Mouse (Mus musculus) cerebellum, adult 9-10 months (tissue): ENCODE data around the gene Map2k6.

Experiments
- DNase-seq: peaks from one replicate; pipeline ENCODE4 v3.0.0; 2022

The Map2k6 gene

GRCm38 (mm10) chr11:110488301-110488700 lies 89.4 kb downstream of the Map2k6 start:
- DNase-seq: no peak

DNA sequence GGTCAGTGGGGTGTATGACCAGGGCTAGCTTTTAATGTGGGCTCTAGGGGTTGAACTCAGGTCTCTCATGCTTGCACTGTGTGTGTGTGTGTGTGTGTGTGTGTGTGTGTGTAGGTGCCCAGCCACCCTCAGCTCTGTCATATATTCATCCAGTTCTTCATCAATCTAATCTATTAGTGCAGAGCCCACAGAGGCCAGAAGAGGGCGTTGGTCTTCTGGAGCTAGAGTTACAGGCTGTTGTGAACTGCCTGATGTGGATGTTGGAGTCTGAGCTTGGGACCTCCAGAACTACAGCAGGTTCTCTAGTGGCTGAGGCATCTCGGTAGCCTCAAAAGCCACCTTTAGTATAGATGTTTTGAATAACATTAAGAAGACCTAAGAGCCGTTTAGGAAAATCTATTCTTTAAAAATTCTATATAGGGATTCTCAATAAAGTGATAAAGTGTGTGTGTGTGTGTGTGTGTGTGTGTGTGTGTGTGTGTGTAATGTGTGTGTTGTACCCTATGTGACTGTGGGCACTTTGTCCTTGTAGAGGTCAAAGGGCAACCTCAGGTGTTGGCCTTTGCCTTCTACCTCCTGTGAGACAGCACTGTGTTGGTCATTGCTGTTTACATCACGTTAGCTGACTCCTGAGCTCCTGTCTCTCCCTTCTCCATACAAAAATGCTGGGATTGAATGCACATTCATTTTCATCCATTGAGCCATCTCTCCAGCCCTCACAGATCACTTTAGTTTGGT lies 96.6 kb downstream of the Map2k6 start:
- no peak for DNase-seq

DNA sequence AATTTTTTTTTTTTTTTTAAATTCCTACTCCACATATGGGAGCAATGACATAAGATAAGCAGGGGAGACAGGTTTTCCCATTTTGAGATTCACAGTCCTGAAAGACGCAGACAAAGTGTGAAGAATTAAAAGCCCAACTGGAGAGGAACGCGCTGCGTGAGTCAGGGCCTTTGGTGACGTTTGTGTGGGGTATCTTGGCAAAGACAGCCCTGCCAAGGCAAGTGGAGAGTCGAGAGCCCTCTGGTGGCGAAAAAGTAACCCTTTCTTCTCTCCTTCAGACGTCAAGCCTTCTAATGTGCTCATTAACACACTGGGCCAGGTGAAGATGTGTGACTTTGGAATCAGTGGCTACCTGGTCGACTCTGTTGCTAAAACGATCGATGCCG lies 97.1 kb downstream of the Map2k6 start:
- peak; percentile 26 for DNase-seq

DNA sequence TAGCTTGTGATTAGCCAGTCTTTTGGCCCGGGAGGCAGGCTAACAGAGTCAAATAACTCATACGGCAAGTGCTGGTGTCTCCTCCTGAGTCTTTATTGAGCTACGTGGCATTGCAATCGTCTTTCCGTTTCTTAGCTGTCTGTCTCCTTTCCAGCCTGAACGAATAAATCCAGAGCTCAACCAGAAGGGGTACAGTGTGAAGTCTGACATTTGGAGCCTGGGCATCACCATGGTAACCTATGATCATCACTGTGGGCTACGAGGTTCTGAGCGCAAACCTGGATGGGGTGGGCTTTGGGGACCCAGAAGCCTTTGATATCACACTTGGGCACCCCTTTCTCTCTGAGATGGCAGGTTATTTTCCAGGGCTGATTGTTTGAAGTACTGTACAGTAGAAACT lies 98.8 kb downstream of the Map2k6 start:
- DNase-seq: no peak

GRCm38 (mm10) chr11:110498651-110499213 lies 99.8 kb downstream of the Map2k6 start:
- DNase-seq: peak; percentile 52

- DNase-seq: no peak
Measured at GRCm38 (mm10) chr11:110502937-110503670, 104.2 kb downstream of the Map2k6 start.

- no peak for DNase-seq
Measured at GRCm38 (mm10) chr11:110511466-110511865, 112.5 kb downstream of the Map2k6 start.

GRCm38 (mm10) chr11:110518648-110519047 lies 119.7 kb downstream of the Map2k6 start:
- no peak for DNase-seq

GRCm38 (mm10) chr11:110522906-110523305 lies 124.0 kb downstream of the Map2k6 start:
- DNase-seq: no peak

DNA sequence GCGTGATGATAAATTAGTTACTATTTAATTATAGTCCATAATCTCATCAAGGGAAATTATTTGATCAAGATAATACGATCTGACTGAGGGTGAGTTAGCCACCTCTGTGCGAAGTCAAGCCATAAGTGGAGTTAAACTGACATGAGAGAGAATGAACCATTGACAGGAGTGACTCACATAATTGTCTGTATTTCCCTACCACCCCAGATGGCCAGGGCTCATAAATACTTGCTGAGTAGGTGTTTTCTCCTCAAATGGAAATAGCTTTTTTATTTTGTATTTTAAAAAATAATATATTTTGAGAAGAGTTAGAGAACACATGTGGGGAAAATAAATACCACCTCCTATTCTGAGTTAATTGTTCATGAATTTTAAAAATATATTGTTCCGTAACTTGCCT lies 127.2 kb downstream of the Map2k6 start:
- DNase-seq: no peak

GRCm38 (mm10) chr11:110531087-110531486 lies 132.2 kb downstream of the Map2k6 start:
- DNase-seq: no peak

GRCm38 (mm10) chr11:110534856-110535255 lies 135.9 kb downstream of the Map2k6 start:
- DNase-seq: no peak

DNA sequence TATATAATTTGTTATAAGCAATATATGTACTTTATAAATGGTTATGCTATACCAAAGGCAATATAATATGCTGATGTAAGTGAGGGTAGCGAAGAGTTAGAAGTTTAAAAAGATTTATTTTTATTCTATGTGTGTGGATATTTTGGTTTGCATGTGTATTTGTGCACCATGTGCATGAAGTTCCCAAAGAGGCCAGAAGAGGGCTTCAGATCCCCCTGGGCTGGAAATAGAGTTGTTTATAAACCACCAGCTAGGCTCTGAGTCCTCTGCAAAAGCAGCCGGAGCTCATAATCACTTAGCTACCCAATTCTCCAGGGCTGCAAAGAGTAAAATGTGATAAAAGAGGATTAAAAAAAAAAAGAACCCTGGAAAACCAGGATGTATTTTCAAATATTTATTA lies 137.6 kb downstream of the Map2k6 start:
- no peak for DNase-seq

- peak; percentile 71 for DNase-seq
Measured at GRCm38 (mm10) chr11:110537602-110538001, 138.7 kb downstream of the Map2k6 start.

GRCm38 (mm10) chr11:110538206-110538605 lies 139.3 kb downstream of the Map2k6 start:
- no peak for DNase-seq

DNA sequence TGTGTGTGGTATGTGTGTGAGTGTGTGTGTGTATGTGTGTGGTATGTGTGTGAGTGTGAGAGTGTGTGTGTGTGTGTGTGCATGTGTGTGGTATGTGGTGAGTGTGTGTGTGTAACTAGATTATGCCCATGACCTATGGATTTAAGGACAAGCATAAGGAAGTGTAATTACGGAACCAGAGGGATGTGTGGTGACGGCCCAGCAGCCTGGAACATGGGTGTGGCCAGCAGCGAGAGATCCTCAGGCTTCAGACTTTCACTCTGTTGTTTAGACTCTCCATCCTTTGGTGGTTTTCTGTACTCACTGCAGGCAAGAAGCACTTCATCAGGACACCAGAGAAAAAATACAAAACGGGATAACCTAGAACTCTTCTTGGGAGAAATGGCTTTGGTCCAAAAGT lies 143.0 kb downstream of the Map2k6 start:
- no peak for DNase-seq

DNA sequence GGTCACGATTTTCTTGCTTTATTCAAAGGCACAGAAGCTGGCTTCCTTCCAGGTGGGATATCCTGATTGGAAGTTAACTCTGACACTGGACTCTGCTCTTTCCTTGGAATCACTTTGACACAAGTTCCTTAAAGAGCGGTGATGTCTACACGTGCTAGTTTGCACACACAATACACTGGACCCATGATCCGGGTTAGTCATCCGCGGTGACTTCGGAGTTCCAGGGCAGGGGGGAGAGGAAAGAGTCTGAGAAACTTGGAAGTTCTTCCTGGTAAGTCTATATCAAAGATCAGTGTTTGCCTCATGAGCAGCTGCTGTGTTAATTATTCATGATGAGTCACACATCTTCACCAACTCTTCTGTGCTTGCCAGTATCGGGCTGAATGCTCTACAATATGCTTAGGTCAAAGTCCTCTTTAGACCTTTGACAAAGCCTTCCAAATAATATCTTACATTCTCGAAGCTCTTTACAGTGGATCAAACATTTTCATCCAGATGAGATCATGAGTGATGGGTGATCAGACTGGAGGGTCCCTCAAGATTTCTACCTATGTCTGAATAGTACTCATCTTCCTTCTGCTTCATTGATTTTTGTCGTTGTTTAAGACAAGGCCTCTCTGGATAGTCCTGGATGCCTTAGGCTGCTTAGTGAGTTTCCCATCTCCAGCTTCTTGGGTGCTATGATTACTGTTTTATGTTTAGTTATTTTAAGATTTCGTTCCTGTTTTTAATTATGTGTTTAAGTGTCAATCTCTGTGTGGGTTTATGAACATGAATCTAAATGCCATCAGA lies 145.7 kb downstream of the Map2k6 start:
- no peak for DNase-seq

DNA sequence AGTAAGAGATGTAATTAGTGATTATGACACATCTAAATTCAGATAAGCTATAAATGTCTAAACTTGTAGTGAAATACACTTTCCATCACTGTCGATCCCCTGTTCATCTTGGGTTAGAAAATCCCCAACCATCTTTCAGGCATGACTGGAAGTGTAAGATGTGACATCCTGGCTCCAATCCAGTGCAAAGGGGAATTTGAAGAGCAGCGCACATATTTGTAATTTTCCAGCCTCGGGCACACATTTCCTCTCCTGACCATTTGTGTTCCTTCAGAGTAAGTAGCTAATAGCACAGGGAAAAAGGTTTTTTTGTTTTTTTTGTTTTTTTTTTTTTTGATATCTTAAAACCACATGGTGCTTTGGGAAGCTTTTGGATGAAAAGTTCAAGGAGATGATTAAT lies 146.5 kb downstream of the Map2k6 start:
- no peak for DNase-seq

- no peak for DNase-seq
Measured at GRCm38 (mm10) chr11:110551471-110551967, 152.6 kb downstream of the Map2k6 start.

- DNase-seq: no peak
Measured at GRCm38 (mm10) chr11:110562320-110563081, 163.6 kb downstream of the Map2k6 start.

DNA sequence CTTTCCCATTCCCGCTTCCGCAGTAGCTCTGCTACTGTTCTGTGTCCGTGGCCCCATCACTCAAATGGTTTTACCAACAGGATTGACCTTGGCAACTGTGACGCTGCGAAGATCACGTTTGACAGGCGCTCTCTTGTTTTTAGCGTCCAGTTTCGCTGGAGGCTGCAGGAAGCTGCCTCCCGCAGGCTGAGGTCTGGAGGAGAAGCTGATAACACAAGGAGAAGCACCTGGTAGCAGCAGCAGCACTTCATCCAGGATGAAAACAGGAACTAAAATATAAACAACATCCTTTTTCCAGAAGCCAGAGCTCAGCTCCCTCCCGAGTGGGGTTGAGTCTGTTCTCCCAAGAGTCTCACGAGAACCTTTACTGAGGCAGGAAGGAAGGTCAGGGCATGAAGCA lies 164.3 kb downstream of the Map2k6 start:
- DNase-seq: no peak

DNA sequence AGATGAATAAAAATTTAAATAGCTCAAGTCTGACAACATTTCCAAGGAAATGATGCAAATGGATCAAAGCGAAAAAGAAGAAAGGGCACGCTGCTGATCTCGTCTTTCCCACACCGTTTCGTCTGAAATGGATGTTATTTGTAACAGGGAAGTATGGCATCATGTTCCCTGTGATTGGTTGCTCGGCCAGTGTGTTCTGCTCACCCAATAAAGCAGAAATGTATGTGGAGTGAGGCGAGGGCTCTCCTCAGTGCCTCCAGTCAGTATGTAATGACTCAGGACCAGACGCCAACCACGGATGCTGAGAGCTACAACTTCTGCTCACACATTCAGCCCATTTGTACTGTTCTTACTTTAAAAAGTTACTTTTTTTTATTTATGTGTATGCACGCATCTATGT lies 164.9 kb downstream of the Map2k6 start:
- no peak for DNase-seq
